Mouse (Mus musculus): ENCODE results near the gene Asprv1. TPM values are rescaled to one million over a fixed set of nuclear protein-coding genes. Genes with fewer than 3 reads are reported as not detected.

The Asprv1 gene
- polyA plus RNA-seq, 1 experiment from 2014 or later, result 2.6 TPM

- H3K9ac ChIP-seq, result no peak overlapping the region
- WGBS, result 21% methylated on average over 9 of the region's 9 CpGs
Measured at GRCm38 (mm10) chr6:86594636-86595035, 33.3 kb upstream of the Asprv1 start.

GRCm38 (mm10) chr6:86595865-86596440 is 32.0 kb upstream of the Asprv1 start:
- H3K4me1 ChIP-seq, result peaks cover 11% of the 10 kb centered on the region
- H3K27ac ChIP-seq, result no peak overlapping the region
- H3K36me3 ChIP-seq, result no peaks in the 10 kb centered on the region
- 82% methylated on average over 17 of the region's 17 CpGs for WGBS
- no peak overlapping the region for H3K4me3 ChIP-seq (replicated peaks)
- no peaks in the 10 kb centered on the region for H3K27me3 ChIP-seq
- H3K9ac ChIP-seq, result no peak overlapping the region
- no peak for ATAC-seq (replicated peaks; ENCODE audit: low FRiP score)
- H3K4me2 ChIP-seq, result no peak overlapping the region
- no peaks in the 10 kb centered on the region for H3K9me3 ChIP-seq (replicated peaks)

More at GRCm38 (mm10) chr6:86594636-86595035, 33.3 kb upstream of the Asprv1 start:
- H3K4me2 ChIP-seq, result peak overlapping the region; percentile 46
- no peaks in the 10 kb centered on the region for H3K27me3 ChIP-seq
- 0 out of 2 replicates have a peak, but pooled peaks have one; percentile 36 for ATAC-seq (replicated peaks; ENCODE audit: low FRiP score)
- no peaks in the 10 kb centered on the region for H3K9me3 ChIP-seq (replicated peaks)
- H3K4me3 ChIP-seq (replicated peaks), result peak overlapping the region; percentile 24
- no peaks in the 10 kb centered on the region for H3K36me3 ChIP-seq
- H3K27ac ChIP-seq, result no peak overlapping the region
- 0 out of 2 replicates have a peak, but pooled peaks cover 4% of the 10 kb centered on the region for H3K4me1 ChIP-seq

- Histone ChIP-seq H3K4me1 (peaks cover 11% of the 10 kb centered on the region), H3K4me2 (no peak overlapping the region), H3K9ac (no peak overlapping the region), H3K36me3 (no peaks in the 10 kb centered on the region), H3K27me3 (no peaks in the 10 kb centered on the region), H3K9me3 (replicated peaks) (no peaks in the 10 kb centered on the region), H3K27ac (no peak overlapping the region), H3K4me3 (replicated peaks) (no peak overlapping the region)
- 76% methylated on average over 5 of the region's 5 CpGs for WGBS
- ATAC-seq (replicated peaks; ENCODE audit: low FRiP score), result peak; percentile 40; the same call in 1 of the 2 replicates
Measured at GRCm38 (mm10) chr6:86598742-86599193, 29.2 kb upstream of the Asprv1 start.

- Histone ChIP-seq H3K4me2 (no peak overlapping the region), H3K4me3 (replicated peaks) (no peak overlapping the region), H3K27me3 (no peaks in the 10 kb centered on the region), H3K4me1 (peaks cover 11% of the 10 kb centered on the region), H3K9me3 (replicated peaks) (no peaks in the 10 kb centered on the region), H3K36me3 (no peaks in the 10 kb centered on the region), H3K9ac (no peak overlapping the region), H3K27ac (no peak overlapping the region)
- ATAC-seq (replicated peaks; ENCODE audit: low FRiP score), result 0 out of 2 replicates have a peak, but pooled peaks have one; percentile 24
- WGBS, result 17% methylated on average over 4 of the region's 4 CpGs
Measured at GRCm38 (mm10) chr6:86599197-86599596, 28.8 kb upstream of the Asprv1 start.

- peak; percentile 57; the same call in 1 of the 2 replicates for ATAC-seq (replicated peaks; ENCODE audit: low FRiP score)
- 42% methylated on average over 6 of the region's 6 CpGs for WGBS
- no peaks in the 10 kb centered on the region for H3K27me3 ChIP-seq
- no peaks in the 10 kb centered on the region for H3K9me3 ChIP-seq (replicated peaks)
- H3K9ac ChIP-seq, result no peak overlapping the region
- no peak overlapping the region for H3K4me3 ChIP-seq (replicated peaks)
- 0 out of 2 replicates have a peak overlapping the region, but pooled peaks have one; percentile 10 for H3K27ac ChIP-seq
- peaks cover 11% of the 10 kb centered on the region for H3K4me1 ChIP-seq
- no peaks in the 10 kb centered on the region for H3K36me3 ChIP-seq
- H3K4me2 ChIP-seq, result 0 out of 2 replicates have a peak overlapping the region, but pooled peaks have one; percentile 12
Measured at GRCm38 (mm10) chr6:86599951-86600414, 28.0 kb upstream of the Asprv1 start.

GRCm38 (mm10) chr6:86605260-86605659 is 22.7 kb upstream of the Asprv1 start:
- Histone ChIP-seq H3K36me3 (no peaks in the 10 kb centered on the region), H3K4me3 (replicated peaks) (no peak overlapping the region), H3K9me3 (replicated peaks) (no peaks in the 10 kb centered on the region), H3K9ac (no peak overlapping the region), H3K27me3 (no peaks in the 10 kb centered on the region), H3K4me1 (peaks cover 7% of the 10 kb centered on the region), H3K27ac (no peak overlapping the region), H3K4me2 (no peak overlapping the region)
- 35% methylated on average over 7 of the region's 7 CpGs for WGBS
- no peak for ATAC-seq (replicated peaks; ENCODE audit: low FRiP score)

- no peak overlapping the region for H3K27ac ChIP-seq
- H3K9ac ChIP-seq, result no peak overlapping the region
- ATAC-seq (replicated peaks; ENCODE audit: low FRiP score), result no peak
- peaks cover 6% of the 10 kb centered on the region for H3K4me1 ChIP-seq
- no peak overlapping the region for H3K4me3 ChIP-seq (replicated peaks)
- no peak overlapping the region for H3K4me2 ChIP-seq
- no peaks in the 10 kb centered on the region for H3K9me3 ChIP-seq (replicated peaks)
- WGBS, result 76% methylated on average over 4 of the region's 4 CpGs
- H3K27me3 ChIP-seq, result no peaks in the 10 kb centered on the region
- no peaks in the 10 kb centered on the region for H3K36me3 ChIP-seq
Measured at GRCm38 (mm10) chr6:86606289-86606688, 21.7 kb upstream of the Asprv1 start.

- Histone ChIP-seq H3K9ac (no peak overlapping the region), H3K36me3 (no peaks in the 10 kb centered on the region), H3K4me1 (peaks cover 6% of the 10 kb centered on the region), H3K4me3 (replicated peaks) (no peak overlapping the region), H3K27me3 (no peaks in the 10 kb centered on the region), H3K9me3 (replicated peaks) (no peaks in the 10 kb centered on the region), H3K4me2 (no peak overlapping the region), H3K27ac (no peak overlapping the region)
- ATAC-seq (replicated peaks; ENCODE audit: low FRiP score), result no peak
- 66% methylated on average over 6 of the region's 6 CpGs for WGBS
Measured at GRCm38 (mm10) chr6:86607471-86607870, 20.5 kb upstream of the Asprv1 start.

- H3K36me3 ChIP-seq, result no peaks in the 10 kb centered on the region
- H3K4me1 ChIP-seq, result peaks cover 6% of the 10 kb centered on the region
- no peaks in the 10 kb centered on the region for H3K9me3 ChIP-seq (replicated peaks)
- H3K27ac ChIP-seq, result no peak overlapping the region
- H3K27me3 ChIP-seq, result no peaks in the 10 kb centered on the region
- ATAC-seq (replicated peaks; ENCODE audit: low FRiP score), result no peak
- no peak overlapping the region for H3K9ac ChIP-seq
- no peak overlapping the region for H3K4me3 ChIP-seq (replicated peaks)
- H3K4me2 ChIP-seq, result no peak overlapping the region
- WGBS, result 94% methylated on average over 6 of the region's 6 CpGs
Measured at GRCm38 (mm10) chr6:86609235-86609634, 18.7 kb upstream of the Asprv1 start.

GRCm38 (mm10) chr6:86610714-86611113 is 17.2 kb upstream of the Asprv1 start:
- Histone ChIP-seq H3K4me2 (no peak overlapping the region), H3K27me3 (no peaks in the 10 kb centered on the region), H3K36me3 (no peaks in the 10 kb centered on the region), H3K4me3 (replicated peaks) (no peak overlapping the region), H3K4me1 (peaks cover 1% of the 10 kb centered on the region; the same call in 1 of the 2 replicates), H3K9ac (no peak overlapping the region), H3K9me3 (replicated peaks) (no peaks in the 10 kb centered on the region), H3K27ac (no peak overlapping the region)
- no peak for ATAC-seq (replicated peaks; ENCODE audit: low FRiP score)
- 50% methylated on average over 5 of the region's 5 CpGs for WGBS

- no peak overlapping the region for H3K9ac ChIP-seq
- H3K4me2 ChIP-seq, result no peak overlapping the region
- no peaks in the 10 kb centered on the region for H3K36me3 ChIP-seq
- H3K9me3 ChIP-seq (replicated peaks), result no peaks in the 10 kb centered on the region
- WGBS, result 91% methylated on average over 4 of the region's 4 CpGs
- H3K4me3 ChIP-seq (replicated peaks), result no peak overlapping the region
- no peaks in the 10 kb centered on the region for H3K4me1 ChIP-seq
- H3K27me3 ChIP-seq, result no peaks in the 10 kb centered on the region
- ATAC-seq (replicated peaks; ENCODE audit: low FRiP score), result no peak
- H3K27ac ChIP-seq, result no peak overlapping the region
Measured at GRCm38 (mm10) chr6:86615301-86615700, 12.7 kb upstream of the Asprv1 start.

- no peak overlapping the region for H3K27ac ChIP-seq
- H3K36me3 ChIP-seq, result no peaks in the 10 kb centered on the region
- no peak overlapping the region for H3K4me3 ChIP-seq (replicated peaks)
- H3K27me3 ChIP-seq, result no peaks in the 10 kb centered on the region
- no peak for ATAC-seq (replicated peaks; ENCODE audit: low FRiP score)
- WGBS, result 84% methylated on average over 4 of the region's 4 CpGs
- H3K4me2 ChIP-seq, result no peak overlapping the region
- H3K9me3 ChIP-seq (replicated peaks), result no peaks in the 10 kb centered on the region
- no peak overlapping the region for H3K9ac ChIP-seq
- no peaks in the 10 kb centered on the region for H3K4me1 ChIP-seq
Measured at GRCm38 (mm10) chr6:86623201-86623600, 4.8 kb upstream of the Asprv1 start.

All from kidney, embryonic 15.5 days (tissue).